Mouse (Mus musculus): ENCODE measurements around the gene Mrpl2. TPM values are rescaled to one million over a fixed set of nuclear protein-coding genes. Genes with fewer than 3 reads are reported as not detected.

Mrpl2 gene
- total and polyA plus RNA-seq, 2 experiments from 2014 or later = 96.7 to 158 TPM

DNA sequence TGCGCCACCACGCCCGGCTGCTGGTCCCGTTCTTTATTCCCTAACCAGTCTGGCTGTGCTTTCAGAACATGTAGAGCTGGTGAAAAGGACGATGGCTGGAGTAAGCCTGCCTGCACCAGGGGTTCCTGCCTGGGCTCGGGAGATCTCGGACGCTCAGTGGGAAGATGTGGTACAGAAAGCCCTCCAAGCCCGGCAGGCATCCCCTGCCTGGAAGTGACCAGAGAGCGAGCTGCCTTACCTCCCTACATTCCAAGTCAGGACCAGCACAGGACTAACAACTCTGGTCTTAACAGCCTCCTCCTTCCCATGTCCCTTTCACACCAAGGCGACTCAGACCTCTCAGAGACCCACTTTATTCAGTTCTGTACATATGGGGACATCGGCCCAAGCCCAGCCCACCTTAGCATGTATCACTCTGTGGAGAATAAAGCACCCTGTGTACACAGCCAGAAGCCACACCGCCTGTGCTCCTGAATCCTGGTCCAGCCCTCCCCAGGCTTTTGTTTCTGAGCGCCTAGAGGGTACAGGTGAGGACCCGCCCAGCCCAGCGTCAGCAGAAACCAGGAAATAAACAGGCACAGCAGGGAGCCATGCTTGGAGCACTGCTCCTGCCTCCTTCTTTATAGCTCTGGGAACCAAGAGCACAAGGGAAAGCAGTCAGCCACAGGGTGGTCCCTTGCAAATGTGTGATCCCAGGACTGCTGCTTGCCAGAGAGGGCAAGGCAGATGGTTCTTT is 36.8 kb downstream of the Mrpl2 start:
- WGBS = 87% methylated on average over 16 of the region's 16 CpGs

GRCm38 (mm10) chr17:46685913-46686312 is 39.9 kb downstream of the Mrpl2 start:
- H3K27me3 ChIP-seq (ENCODE audit: control insufficient read depth, insufficient read depth, low read length) = no peaks in the 10 kb centered on the region
- peaks cover 52% of the 10 kb centered on the region for H3K36me3 ChIP-seq (replicated peaks; ENCODE audit: control insufficient read depth, insufficient read depth, low read length)
- no peak overlapping the region for H3K4me3 ChIP-seq (ENCODE audit: low read depth, low read length)
- TF ChIP-seq EP300 (IDR thresholded peaks at IDR 0.05; ENCODE audit: low read depth) (no peak), CTCF (IDR thresholded peaks at IDR 0.05; ENCODE audit: low read depth) (no peak)
- H3K4me2 ChIP-seq (ENCODE audit: low read depth, low read length) = no peak overlapping the region
- ATAC-seq (ENCODE audit: insufficient read depth, low read depth) = no peak
- no peak overlapping the region for H3K27ac ChIP-seq (ENCODE audit: low read depth)
- 85% methylated on average over 6 of the region's 6 CpGs for WGBS
- DNase-seq (ENCODE audit: low spot score) = no peak
- no peaks in the 10 kb centered on the region for H3K4me1 ChIP-seq (ENCODE audit: control insufficient read depth, insufficient read depth)
- H3K9me3 ChIP-seq (replicated peaks; ENCODE audit: control insufficient read depth, low read length) = no peaks in the 10 kb centered on the region
- no peak overlapping the region for H3K9ac ChIP-seq (replicated peaks; ENCODE audit: low read depth, low read length)

More for the DNA sequence above, 36.8 kb downstream of the Mrpl2 start:
- Histone ChIP-seq H3K4me3 (ENCODE audit: low read depth, low read length) (no peak overlapping the region), H3K27ac (ENCODE audit: low read depth) (no peak overlapping the region), H3K36me3 (replicated peaks; ENCODE audit: control insufficient read depth, insufficient read depth, low read length) (peaks cover 49% of the 10 kb centered on the region), H3K9me3 (replicated peaks; ENCODE audit: control insufficient read depth, low read length) (no peaks in the 10 kb centered on the region), H3K4me1 (ENCODE audit: control insufficient read depth, insufficient read depth) (peaks cover 14% of the 10 kb centered on the region), H3K27me3 (ENCODE audit: control insufficient read depth, insufficient read depth, low read length) (no peaks in the 10 kb centered on the region), H3K9ac (replicated peaks; ENCODE audit: low read depth, low read length) (no peak overlapping the region), H3K4me2 (ENCODE audit: low read depth, low read length) (no peak overlapping the region)
- DNase-seq (ENCODE audit: low spot score) (no peak), ATAC-seq (ENCODE audit: insufficient read depth, low read depth) (no peak)
- TF ChIP-seq CTCF (IDR thresholded peaks at IDR 0.05; ENCODE audit: low read depth) (no peak), EP300 (IDR thresholded peaks at IDR 0.05; ENCODE audit: low read depth) (no peak)

DNA sequence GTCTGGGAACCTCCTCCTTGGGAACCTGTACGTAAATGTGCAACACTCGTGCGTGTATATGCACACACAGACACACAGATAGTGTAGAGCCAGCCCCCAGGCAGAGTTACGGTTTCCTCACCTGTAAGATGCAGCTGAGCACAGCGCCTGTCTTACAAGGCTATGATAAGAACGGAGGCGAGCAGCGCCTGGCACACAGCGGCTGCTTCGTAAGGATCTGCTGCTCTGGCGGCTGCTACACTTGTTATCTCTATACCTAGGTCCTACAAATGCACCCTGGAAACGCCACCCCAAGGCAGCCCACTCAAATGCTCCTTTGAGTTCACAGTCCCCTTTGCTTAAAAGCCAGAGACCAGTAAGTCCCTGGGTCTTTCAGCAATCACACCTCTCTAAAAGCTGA is 44.6 kb downstream of the Mrpl2 start:
- DNase-seq (ENCODE audit: low spot score) = no peak
- TF ChIP-seq CTCF (IDR thresholded peaks at IDR 0.05; ENCODE audit: low read depth) = no peak
- no peak for TF ChIP-seq EP300 (IDR thresholded peaks at IDR 0.05; ENCODE audit: low read depth)
- Histone ChIP-seq H3K27ac (ENCODE audit: low read depth) (no peak overlapping the region), H3K4me1 (ENCODE audit: control insufficient read depth, insufficient read depth) (no peaks in the 10 kb centered on the region), H3K36me3 (replicated peaks; ENCODE audit: control insufficient read depth, insufficient read depth, low read length) (peaks cover 24% of the 10 kb centered on the region), H3K4me2 (ENCODE audit: low read depth, low read length) (no peak overlapping the region), H3K9ac (replicated peaks; ENCODE audit: low read depth, low read length) (no peak overlapping the region), H3K9me3 (replicated peaks; ENCODE audit: control insufficient read depth, low read length) (no peaks in the 10 kb centered on the region), H3K27me3 (ENCODE audit: control insufficient read depth, insufficient read depth, low read length) (no peaks in the 10 kb centered on the region), H3K4me3 (ENCODE audit: low read depth, low read length) (no peak overlapping the region)
- 60% methylated on average over 12 of the region's 12 CpGs for WGBS
- ATAC-seq (ENCODE audit: insufficient read depth, low read depth) = no peak

DNA sequence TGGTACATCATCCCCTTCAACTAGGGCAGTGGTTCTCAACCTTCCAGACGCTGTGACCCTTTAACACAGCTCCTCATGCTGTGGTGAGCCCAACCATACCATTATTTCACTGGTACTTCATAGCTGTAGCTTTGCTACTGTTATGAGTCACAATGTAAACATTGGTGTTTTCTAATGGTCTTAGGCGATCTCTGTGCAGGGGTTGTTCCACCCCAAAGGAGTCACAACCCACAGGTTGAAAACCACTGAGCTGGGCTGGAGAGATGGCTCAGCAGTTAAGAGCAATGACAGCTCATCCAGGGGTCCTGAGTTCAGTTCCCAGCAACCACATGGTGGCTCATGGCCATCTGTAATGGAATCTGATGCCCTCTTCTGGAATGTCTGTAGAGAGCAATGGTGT is 45.4 kb downstream of the Mrpl2 start:
- no peaks in the 10 kb centered on the region for H3K27me3 ChIP-seq (ENCODE audit: control insufficient read depth, insufficient read depth, low read length)
- H3K4me2 ChIP-seq (ENCODE audit: low read depth, low read length) = no peak overlapping the region

DNA sequence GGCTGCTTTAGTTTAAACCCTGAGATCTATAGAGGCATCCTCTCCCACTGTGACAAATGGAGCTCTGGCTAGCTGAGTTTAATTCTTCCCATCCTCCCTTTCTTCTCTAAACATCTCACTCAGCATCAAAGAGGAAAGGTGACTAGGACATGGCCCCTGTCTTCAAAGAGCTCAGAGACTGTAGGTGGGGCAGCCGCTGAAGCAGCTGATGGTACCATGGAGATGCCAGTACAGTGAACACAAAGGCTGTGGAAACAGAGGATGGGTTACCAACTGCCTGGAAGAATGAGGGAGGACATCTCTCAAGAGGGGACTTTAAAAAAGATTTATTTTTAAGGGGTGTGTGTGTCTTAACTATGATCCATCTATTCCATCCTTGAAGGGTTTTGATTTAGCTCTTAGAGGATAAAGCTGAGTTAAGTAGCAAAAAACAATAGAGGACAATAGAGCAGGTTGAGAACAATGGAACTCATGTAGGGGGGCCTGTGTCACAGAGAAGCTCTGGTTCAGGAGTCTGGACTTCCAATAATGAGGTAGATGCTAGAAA is 48.6 kb downstream of the Mrpl2 start:
- 86% methylated on average over 1 of the region's 1 CpGs for WGBS
- Histone ChIP-seq H3K36me3 (replicated peaks; ENCODE audit: control insufficient read depth, insufficient read depth, low read length) (peaks cover 15% of the 10 kb centered on the region), H3K9me3 (replicated peaks; ENCODE audit: control insufficient read depth, low read length) (no peaks in the 10 kb centered on the region), H3K9ac (replicated peaks; ENCODE audit: low read depth, low read length) (no peak overlapping the region), H3K27me3 (ENCODE audit: control insufficient read depth, insufficient read depth, low read length) (no peaks in the 10 kb centered on the region), H3K4me2 (ENCODE audit: low read depth, low read length) (no peak overlapping the region), H3K4me3 (ENCODE audit: low read depth, low read length) (no peak overlapping the region), H3K27ac (ENCODE audit: low read depth) (no peak overlapping the region), H3K4me1 (ENCODE audit: control insufficient read depth, insufficient read depth) (no peaks in the 10 kb centered on the region)
- ATAC-seq (ENCODE audit: insufficient read depth, low read depth) = no peak
- TF ChIP-seq EP300 (IDR thresholded peaks at IDR 0.05; ENCODE audit: low read depth) (no peak), CTCF (IDR thresholded peaks at IDR 0.05; ENCODE audit: low read depth) (no peak)
- no peak for DNase-seq (ENCODE audit: low spot score)

More for the DNA sequence above, 45.4 kb downstream of the Mrpl2 start:
- no peaks in the 10 kb centered on the region for H3K4me1 ChIP-seq (ENCODE audit: control insufficient read depth, insufficient read depth)
- DNase-seq (ENCODE audit: low spot score) (no peak), ATAC-seq (ENCODE audit: insufficient read depth, low read depth) (no peak)
- H3K27ac ChIP-seq (ENCODE audit: low read depth) = no peak overlapping the region
- no peaks in the 10 kb centered on the region for H3K9me3 ChIP-seq (replicated peaks; ENCODE audit: control insufficient read depth, low read length)
- WGBS = 87% methylated on average over 2 of the region's 2 CpGs
- no peak overlapping the region for H3K4me3 ChIP-seq (ENCODE audit: low read depth, low read length)
- no peak for TF ChIP-seq EP300 (IDR thresholded peaks at IDR 0.05; ENCODE audit: low read depth)
- TF ChIP-seq CTCF (IDR thresholded peaks at IDR 0.05; ENCODE audit: low read depth) = no peak
- no peak overlapping the region for H3K9ac ChIP-seq (replicated peaks; ENCODE audit: low read depth, low read length)
- peaks cover 17% of the 10 kb centered on the region for H3K36me3 ChIP-seq (replicated peaks; ENCODE audit: control insufficient read depth, insufficient read depth, low read length)
